Mouse (Mus musculus) hindbrain, embryonic 15.5 days (tissue): ENCODE measurements around the gene Sema4b. TPM values are rescaled to one million over a fixed set of nuclear protein-coding genes. Genes with fewer than 3 reads are reported as not detected.

ENCODE experiments used
- ATAC-seq: fragments of 200-750 bp; cut with Nextera tagmentation; 2 replicates; pipeline ENCODE4 v1.8.0; 2017; ENCODE audit warnings: low read depth, moderate number of reproducible peaks, moderate TSS enrichment; ENCODE audit not compliant: low FRiP score
- H3K27ac ChIP-seq: fragments of 300-500 bp; sonication (generic); replicated peaks from 2 replicates; pipeline ENCODE4 v1.5.1; 2015; ENCODE audit warnings: mild to moderate bottlenecking, inconsistent platforms
- H3K27me3 ChIP-seq: fragments of 300-500 bp; sonication (generic); 2 replicates; pipeline ENCODE4 v1.6.1; 2015; ENCODE audit warnings: control low read depth, inconsistent platforms
- H3K36me3 ChIP-seq: fragments of 300-500 bp; sonication (generic); 2 replicates; pipeline ENCODE4 v1.6.1; 2015; ENCODE audit warnings: control low read depth, inconsistent platforms
- H3K4me1 ChIP-seq: fragments of 300-500 bp; sonication (generic); replicated peaks from 2 replicates; pipeline ENCODE4 v1.6.1; 2015; ENCODE audit warnings: control low read depth, inconsistent platforms
- H3K4me2 ChIP-seq: fragments of 300-500 bp; sonication (generic); 2 replicates; pipeline ENCODE4 v1.6.1; 2015; ENCODE audit warnings: moderate library complexity, mild to moderate bottlenecking, inconsistent platforms
- H3K4me3 ChIP-seq: fragments of 300-500 bp; sonication (generic); 2 replicates; pipeline ENCODE4 v1.5.1; 2015; ENCODE audit warnings: mild to moderate bottlenecking, inconsistent platforms
- H3K9ac ChIP-seq: fragments of 300-500 bp; sonication (generic); 2 replicates; pipeline ENCODE4 v1.6.1; 2015; ENCODE audit warnings: inconsistent platforms
- H3K9me3 ChIP-seq: fragments of 300-500 bp; sonication (generic); 2 replicates; pipeline ENCODE4 v1.6.1; 2016; ENCODE audit warnings: control low read depth, inconsistent platforms
- WGBS: fragments of 180-500 bp; shearing (Covaris S2); methylation state at CpG from one replicate; pipeline ENCODE4 v1.1.7; 2015; 5-methylcytosine and 5-hydroxymethylcytosine counted together
- polyA plus RNA-seq: library from polyadenylated mRNA; unstranded; fragments of >200 nt; fragmentation: Nextera tagmentation; extraction: Ambion mirVana; gene quantifications from 2 replicates; pipeline ENCODE4 v1.2.1, GENCODE M21; 2015

The Sema4b gene
- 22.7 and 25.7 TPM in 2 replicates for polyA plus RNA-seq

DNA sequence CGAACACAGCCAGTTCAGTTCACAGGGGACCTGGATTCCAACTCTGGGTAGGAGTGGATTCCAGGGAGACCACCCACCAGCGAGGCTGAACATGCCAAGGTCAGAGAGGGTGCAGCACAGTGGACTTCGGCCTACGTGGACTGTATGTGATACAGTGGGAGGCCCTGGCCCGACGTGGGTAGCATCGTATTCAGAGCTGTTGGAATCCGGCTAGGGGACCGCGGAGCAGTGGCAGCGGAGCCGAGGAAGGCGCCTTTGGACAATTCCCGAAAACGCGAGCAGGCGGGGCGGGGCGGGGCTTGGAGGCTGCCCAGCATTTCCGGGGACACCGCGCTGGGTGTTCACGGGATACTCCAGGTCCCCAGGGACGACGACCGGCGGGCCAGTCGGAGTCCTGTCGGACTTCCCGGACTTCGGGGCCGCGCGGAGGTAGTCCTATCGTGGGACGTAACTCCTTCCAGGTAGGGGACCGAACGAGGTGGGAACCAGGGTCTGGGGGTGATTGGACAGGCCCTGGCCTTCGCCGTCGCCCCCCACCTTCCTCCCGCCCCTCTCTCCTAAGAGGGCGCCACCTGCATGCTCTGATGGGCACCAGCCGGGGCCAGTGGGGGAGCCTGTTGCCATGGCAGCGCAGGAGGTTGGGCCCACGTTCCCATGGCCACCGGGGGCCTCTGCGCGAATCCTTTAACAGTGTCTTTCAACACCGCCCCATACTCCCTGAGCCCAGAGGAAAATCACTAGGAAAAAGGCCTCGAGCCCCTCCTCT is at the start of gene Sema4b:
TSS of gene Sema4b (plus strand) at position 311 of the 766 bp plus-strand sequence.
- under 1% methylated on average over 51 of the region's 51 CpGs for WGBS
- Histone ChIP-seq H3K4me1 (peaks cover 44% of the 10 kb centered on the region), H3K9me3 (no peaks in the 10 kb centered on the region), H3K27ac (peak within 1 kb of the TSS; percentile 73), H3K4me2 (peak within 1 kb of the TSS; percentile 65), H3K4me3 (peak within 1 kb of the TSS; percentile 43), H3K27me3 (no peaks in the 10 kb centered on the region), H3K9ac (peak within 1 kb of the TSS; percentile 29), H3K36me3 (no peaks in the 10 kb centered on the region)
- ATAC-seq, result peak; percentile 92

DNA sequence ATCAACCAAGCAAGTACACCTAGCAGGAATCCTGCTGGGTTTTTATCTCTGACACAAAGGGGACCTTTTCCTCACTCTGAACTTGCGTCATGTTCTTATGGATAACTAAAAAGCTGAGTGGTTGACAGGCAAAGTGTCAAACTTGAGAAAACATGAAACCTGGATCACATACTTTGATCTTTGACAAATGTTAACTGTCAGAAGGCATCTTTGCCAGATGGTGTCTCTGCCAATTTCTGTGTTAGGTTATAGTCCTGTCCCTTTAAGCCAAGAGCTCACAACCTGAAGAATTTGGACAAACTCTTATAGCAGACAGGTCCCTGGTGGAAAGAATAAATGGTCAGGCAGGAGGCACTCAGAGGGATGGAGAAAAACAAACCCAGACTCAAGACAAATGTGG is 48.3 kb upstream of the Sema4b start:
- Histone ChIP-seq H3K27ac (no peak overlapping the region), H3K4me3 (no peak overlapping the region), H3K36me3 (no peaks in the 10 kb centered on the region), H3K4me1 (peaks cover 20% of the 10 kb centered on the region), H3K9ac (no peak overlapping the region), H3K4me2 (no peak overlapping the region), H3K27me3 (no peaks in the 10 kb centered on the region), H3K9me3 (no peaks in the 10 kb centered on the region)
- WGBS, result 74% methylated on average over 1 of the region's 1 CpGs
- no peak for ATAC-seq

DNA sequence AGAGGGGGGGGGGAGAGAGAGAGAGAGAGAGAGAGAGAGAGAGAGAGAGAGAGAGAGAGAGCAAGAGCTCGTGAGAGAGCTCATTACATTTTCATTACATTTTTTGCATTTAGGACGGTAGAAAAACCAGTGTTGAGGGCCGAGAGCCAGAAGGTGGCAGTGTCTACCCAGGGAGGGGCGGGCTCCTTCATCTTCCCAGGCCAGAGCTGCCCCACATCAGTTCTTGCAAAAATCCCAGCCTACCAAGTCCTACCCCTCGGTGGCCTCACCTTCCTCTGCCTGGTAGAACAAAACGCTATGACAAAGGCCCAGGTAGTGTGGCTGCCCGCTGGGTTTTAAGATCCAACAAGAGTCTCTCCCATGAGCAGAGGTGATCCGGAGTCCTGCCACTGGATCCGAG is 45.8 kb upstream of the Sema4b start:
- Histone ChIP-seq H3K36me3 (no peaks in the 10 kb centered on the region), H3K4me2 (no peak overlapping the region), H3K4me3 (no peak overlapping the region), H3K27me3 (no peaks in the 10 kb centered on the region), H3K27ac (no peak overlapping the region), H3K9me3 (no peaks in the 10 kb centered on the region), H3K9ac (no peak overlapping the region), H3K4me1 (peaks cover 13% of the 10 kb centered on the region)
- peak; percentile 81 for ATAC-seq
- WGBS, result 17% methylated on average over 9 of the region's 9 CpGs

DNA sequence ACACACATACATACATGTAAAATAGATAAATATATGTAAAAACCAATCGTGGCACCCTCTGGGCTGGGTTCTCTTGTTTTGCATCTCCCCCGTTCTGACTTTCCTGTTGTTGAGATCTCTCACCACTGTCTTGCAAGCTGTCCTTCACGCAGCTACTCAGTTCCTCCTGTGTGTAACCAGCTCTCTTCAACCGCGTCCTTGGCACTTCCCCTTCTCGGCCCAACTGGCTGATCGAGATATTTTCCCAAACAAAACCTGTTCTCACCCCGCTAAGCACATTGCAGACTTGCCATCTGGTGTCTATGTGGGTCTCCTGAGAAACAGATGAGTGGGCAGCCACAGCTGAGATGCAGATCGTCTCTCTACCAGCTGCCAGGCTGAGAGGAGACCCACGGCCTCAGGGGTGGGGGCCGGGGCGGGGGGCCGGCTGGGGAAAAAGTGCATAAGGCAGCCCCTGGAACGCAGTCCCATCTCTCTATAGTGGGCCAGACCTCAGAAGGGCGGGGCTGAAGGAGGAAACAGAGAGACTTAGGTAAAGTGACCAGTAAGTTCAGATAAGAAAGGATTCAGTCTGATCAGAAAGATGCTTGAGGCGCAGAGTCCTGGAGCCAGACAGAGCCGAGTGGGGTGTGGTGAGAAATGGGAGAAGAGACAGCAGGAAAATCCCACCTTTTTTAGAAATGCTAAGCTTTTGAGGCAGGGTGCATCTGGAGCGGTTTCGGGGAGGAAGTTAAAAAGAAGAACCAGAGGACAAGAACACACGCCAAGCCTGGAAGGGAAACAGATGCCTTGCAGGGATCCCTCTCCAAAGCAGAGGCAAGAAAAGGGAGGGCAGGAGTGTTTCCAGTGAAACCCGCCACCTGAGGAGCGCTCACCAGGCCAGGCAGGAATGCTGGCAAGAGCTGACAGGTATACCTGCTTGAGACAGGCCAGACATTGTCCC is 43.0 kb upstream of the Sema4b start:
- peak; percentile 49; the same call in 1 of the 2 replicates for ATAC-seq
- H3K4me2 ChIP-seq, result peak overlapping the region; percentile 26
- H3K4me3 ChIP-seq, result no peak overlapping the region
- 30% methylated on average over 22 of the region's 22 CpGs for WGBS
- no peaks in the 10 kb centered on the region for H3K36me3 ChIP-seq
- no peak overlapping the region for H3K9ac ChIP-seq
- no peaks in the 10 kb centered on the region for H3K27me3 ChIP-seq
- peaks cover 13% of the 10 kb centered on the region for H3K4me1 ChIP-seq
- H3K9me3 ChIP-seq, result no peaks in the 10 kb centered on the region
- H3K27ac ChIP-seq, result peak overlapping the region; percentile 46

DNA sequence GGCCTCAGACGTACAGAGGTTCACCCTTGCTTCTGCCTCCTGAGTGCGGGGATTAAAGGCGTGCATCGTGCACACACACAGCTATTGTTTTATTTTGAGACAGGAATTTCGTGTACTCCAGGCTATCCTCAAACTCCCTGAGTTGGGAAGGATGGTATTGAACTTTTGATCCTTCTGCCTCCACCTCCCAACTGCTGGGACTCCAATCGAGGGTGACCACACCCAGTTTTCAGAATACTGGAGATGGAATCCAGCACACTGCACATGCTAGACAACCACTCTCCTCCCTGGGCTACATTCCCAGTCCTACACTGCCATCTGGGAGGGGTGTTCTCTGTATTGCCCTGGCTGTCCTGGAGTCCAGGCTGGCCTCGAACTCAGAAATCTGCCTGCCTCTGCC is 41.9 kb upstream of the Sema4b start:
- Histone ChIP-seq H3K4me1 (peaks cover 13% of the 10 kb centered on the region), H3K27ac (no peak overlapping the region), H3K4me2 (no peak overlapping the region), H3K9ac (no peak overlapping the region), H3K27me3 (no peaks in the 10 kb centered on the region), H3K36me3 (no peaks in the 10 kb centered on the region), H3K4me3 (no peak overlapping the region), H3K9me3 (no peaks in the 10 kb centered on the region)
- ATAC-seq, result no peak
- WGBS, result 90% methylated on average over 7 of the region's 7 CpGs

DNA sequence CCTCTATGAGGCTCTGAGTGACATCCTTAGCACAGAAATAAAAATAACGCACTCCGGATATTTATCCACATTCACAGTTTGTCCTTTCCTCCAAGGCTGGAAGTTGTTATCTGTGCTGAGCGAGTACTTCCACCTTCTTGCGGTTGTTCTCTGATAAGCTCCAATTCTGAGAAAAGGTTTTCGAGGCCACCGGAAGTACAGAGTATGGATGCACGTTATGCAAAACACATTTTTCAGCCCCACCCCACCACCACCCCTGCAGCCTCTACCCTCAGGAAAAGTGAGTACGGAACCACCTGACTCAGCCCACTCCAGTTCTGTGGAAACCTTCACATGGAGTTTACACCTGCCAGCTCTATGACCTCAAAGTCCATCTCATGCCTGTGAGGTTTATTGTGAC is 40.6 kb upstream of the Sema4b start:
- H3K36me3 ChIP-seq, result no peaks in the 10 kb centered on the region
- no peaks in the 10 kb centered on the region for H3K27me3 ChIP-seq
- WGBS, result 94% methylated on average over 8 of the region's 8 CpGs

DNA sequence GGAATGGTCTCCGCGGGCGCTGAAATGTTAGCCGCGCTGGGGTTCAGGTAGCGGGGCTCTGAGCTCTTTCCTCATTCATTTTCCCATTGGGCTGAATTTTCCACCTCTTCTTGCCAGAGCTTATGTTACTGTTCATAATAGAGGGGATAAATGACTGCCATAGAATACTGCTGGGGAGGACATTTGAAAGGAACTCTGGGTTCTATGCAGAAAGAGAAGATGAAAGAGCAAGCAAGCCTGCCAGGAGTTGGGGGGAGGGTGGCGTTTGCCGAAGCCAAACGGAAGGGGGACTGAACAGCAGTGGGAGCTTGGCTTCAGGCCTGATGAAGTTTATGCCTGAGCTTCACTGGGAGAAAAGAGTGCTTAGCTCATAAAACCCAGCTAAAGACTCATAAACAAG is 37.3 kb upstream of the Sema4b start:
- Histone ChIP-seq H3K4me2 (no peak overlapping the region), H3K27ac (peak overlapping the region; percentile 40), H3K27me3 (no peaks in the 10 kb centered on the region), H3K9me3 (no peaks in the 10 kb centered on the region), H3K4me1 (no peaks in the 10 kb centered on the region), H3K9ac (no peak overlapping the region), H3K4me3 (no peak overlapping the region), H3K36me3 (no peaks in the 10 kb centered on the region)
- ATAC-seq, result peak; percentile 75; the same call in 1 of the 2 replicates
- whole genome bisulfite sequencing, result 48% methylated on average over 9 of the region's 9 CpGs

More for the DNA sequence above, 40.6 kb upstream of the Sema4b start:
- ATAC-seq, result no peak
- Histone ChIP-seq H3K4me1 (peaks cover 11% of the 10 kb centered on the region), H3K27ac (no peak overlapping the region), H3K4me2 (no peak overlapping the region), H3K4me3 (no peak overlapping the region), H3K9ac (no peak overlapping the region), H3K9me3 (no peaks in the 10 kb centered on the region)

DNA sequence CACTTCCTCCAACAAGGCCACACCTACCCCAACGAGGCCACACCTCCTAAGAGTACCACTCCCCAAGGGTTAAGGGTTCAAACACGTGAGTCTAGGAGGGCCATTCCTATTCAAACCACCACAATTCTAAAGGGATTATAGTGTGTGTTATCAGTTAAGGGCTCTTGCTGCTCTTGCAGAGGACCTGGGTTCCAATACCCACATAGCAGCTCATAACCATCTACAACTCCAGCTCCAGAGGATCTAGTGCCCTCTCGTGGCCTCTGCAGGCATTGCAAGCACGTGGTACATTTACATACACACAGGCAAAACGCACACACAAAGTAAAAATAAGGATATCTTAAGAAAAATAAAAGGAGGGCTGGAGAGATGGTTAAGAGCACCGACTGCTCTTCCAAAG is 34.5 kb upstream of the Sema4b start:
- Histone ChIP-seq H3K4me2 (no peak overlapping the region), H3K4me1 (no peaks in the 10 kb centered on the region), H3K27ac (no peak overlapping the region), H3K4me3 (no peak overlapping the region), H3K9ac (no peak overlapping the region), H3K9me3 (no peaks in the 10 kb centered on the region), H3K36me3 (no peaks in the 10 kb centered on the region), H3K27me3 (no peaks in the 10 kb centered on the region)
- no peak for ATAC-seq
- 65% methylated on average over 6 of the region's 6 CpGs for WGBS

DNA sequence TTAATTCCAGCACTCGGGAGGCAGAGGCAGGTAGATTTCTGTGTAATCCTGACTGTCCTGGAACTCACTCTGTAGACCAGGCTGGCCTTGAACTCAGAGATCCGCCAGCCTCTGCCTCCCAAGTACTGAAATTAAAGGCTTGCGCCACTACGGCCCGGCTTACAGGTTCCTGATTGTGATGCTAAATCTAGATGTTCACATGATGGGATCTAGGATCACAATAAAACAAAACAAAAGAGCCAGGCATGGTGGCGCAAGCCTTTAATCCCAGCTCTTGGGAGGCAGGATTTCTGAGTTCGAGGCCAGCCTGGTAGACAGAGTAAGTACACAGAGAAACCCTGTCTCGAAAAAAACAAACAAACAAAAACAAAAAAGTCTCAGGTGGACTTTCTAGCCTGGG is 33.9 kb upstream of the Sema4b start:
- no peak overlapping the region for H3K4me3 ChIP-seq
- no peak overlapping the region for H3K27ac ChIP-seq
- H3K9me3 ChIP-seq, result no peaks in the 10 kb centered on the region
- H3K27me3 ChIP-seq, result no peaks in the 10 kb centered on the region
- no peak overlapping the region for H3K4me2 ChIP-seq
- H3K4me1 ChIP-seq, result no peaks in the 10 kb centered on the region
- 94% methylated on average over 8 of the region's 8 CpGs for WGBS
- no peak for ATAC-seq
- no peaks in the 10 kb centered on the region for H3K36me3 ChIP-seq
- no peak overlapping the region for H3K9ac ChIP-seq

DNA sequence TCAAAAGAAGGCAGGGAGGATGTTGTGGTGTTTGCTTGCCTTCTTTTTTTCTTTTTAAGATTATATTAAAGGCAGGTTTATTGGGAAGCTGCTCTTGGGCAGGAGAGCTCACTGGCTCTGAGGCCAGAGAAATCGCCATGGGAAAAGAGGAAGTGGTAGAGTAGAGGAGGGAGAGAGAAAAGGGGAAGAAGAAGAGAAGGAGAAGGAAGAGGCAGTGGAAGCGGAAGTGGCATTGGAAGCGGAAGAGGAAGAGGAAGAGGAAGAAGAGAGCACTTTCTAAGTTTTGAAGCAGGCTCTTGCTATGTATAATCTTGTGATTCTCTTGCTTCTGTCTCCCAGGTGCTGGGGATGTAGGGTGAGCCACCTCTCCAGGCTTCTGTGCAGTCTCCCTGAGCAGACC is 32.0 kb upstream of the Sema4b start:
- 77% methylated on average over 3 of the region's 3 CpGs for WGBS
- Histone ChIP-seq H3K27me3 (no peaks in the 10 kb centered on the region), H3K4me2 (no peak overlapping the region), H3K36me3 (no peaks in the 10 kb centered on the region), H3K9me3 (no peaks in the 10 kb centered on the region), H3K4me3 (no peak overlapping the region), H3K9ac (no peak overlapping the region), H3K27ac (no peak overlapping the region), H3K4me1 (no peaks in the 10 kb centered on the region)
- ATAC-seq, result no peak

DNA sequence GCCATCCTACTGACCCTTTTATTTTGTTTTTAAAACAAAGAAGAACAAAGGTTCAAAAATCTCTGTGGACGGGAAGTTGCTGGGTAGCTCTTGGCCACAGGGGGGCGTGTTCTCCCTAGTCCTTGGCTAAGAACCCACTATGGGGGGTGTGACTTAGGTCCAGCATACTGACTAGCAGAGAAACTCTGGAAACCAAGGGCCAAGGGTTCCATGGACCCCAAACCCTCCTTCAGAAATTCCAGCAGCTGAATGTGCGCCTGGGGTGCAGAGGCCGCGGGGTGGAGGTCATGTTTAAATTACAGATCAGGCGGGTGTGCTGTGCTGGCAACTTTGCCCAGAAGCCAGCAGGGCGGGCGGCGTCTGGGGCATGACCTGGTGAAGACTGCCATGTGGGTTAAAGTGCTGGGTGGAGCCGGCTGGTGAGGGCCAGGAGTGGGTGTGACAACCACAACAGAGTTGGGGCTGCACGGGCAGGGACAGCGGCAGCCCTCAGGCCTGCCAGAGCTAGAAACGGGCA is 29.9 kb upstream of the Sema4b start:
- no peak for ATAC-seq
- no peaks in the 10 kb centered on the region for H3K36me3 ChIP-seq
- no peaks in the 10 kb centered on the region for H3K27me3 ChIP-seq
- H3K9me3 ChIP-seq, result no peaks in the 10 kb centered on the region
- H3K4me2 ChIP-seq, result no peak overlapping the region
- no peak overlapping the region for H3K27ac ChIP-seq
- H3K4me1 ChIP-seq, result no peaks in the 10 kb centered on the region
- WGBS, result 50% methylated on average over 13 of the region's 13 CpGs
- no peak overlapping the region for H3K9ac ChIP-seq
- no peak overlapping the region for H3K4me3 ChIP-seq
